Mouse (Mus musculus): Measurements from ENCODE around the gene Cyp4f16. TPM values are rescaled to one million over a fixed set of nuclear protein-coding genes. Genes with fewer than 3 reads are reported as not detected.
"Not testable (repeated sequence)": the region's sequence is repeated elsewhere in the genome, so short reads cannot be mapped to it uniquely, and the experiment has no call there.

Gene Cyp4f16
- polyA plus RNA-seq (2012; rRNA removed) = 21.6 and 37.0 TPM in 2 replicates

DNA sequence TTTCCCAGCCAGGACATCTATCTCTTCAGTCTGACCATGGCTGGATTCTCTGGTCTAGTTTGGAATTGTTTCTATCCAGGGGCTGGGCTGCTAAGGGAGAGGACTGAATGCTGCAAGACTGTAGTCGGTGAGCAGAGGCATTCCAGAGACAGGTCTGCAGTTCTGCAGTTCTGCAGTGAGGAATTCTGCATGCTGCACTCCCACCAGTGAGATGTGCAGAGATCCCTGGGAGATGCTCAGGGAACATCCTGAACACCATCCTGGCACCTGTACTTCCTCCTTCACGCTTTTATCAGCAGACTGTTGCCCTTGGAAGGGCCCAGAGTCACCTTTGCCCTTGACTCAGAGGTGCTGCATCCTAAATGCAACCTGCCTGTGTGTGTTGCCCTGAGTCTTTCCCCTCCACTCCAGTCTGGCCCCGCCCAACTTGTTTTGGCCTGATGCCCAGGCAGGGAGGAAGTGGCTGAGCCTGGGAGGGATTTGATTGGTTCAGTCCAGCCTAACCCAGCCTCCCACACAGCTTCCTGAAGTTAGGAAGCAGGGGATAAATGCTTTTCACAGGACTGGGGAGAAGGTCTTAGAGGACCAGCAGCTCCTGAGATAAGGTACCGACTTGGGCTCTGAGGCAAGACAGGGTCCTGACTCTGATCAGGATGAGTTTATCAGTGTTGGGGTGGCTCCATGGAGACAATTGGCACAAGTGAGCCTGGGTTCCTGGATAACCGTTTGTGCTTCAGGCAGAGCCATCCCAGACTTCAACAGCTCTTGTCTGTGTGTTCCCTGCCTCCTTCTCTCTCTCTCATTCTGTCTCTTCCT lies at the start of gene Cyp4f16:
Gene Cyp4f16, plus strand, starts transcription at position 508 of the 816 bp plus-strand sequence.
- peak; percentile 93 for DNase-seq (ENCODE audit: low read depth)

DNA sequence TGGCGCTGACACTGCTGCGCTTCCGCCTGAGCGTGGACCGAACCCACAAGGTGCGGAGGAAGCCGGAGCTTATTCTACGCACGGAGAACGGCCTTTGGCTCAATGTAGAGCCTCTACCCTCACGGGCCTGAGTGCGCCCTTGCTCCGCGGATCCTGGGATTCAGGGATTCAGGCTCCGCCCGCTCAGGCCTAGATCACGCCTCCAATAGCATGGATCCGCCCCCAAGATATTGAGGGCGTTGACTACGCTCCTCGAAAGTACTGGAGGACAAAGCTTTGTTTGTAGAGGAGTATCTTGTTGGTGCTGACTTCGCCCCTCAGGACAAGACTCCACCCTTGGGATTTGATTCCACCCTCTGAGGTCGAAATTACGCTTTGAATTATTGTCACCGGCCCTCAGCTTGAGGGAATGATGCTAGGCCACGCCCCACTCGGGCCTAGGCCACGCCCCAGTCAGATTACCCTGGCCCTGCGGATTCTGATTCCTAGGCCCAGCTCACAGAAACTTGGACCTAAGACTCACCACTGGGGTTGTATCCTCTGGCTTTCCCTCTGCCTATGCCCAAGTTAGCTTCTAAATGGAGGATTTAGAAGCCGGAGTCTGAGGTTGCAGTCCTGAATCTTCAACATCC lies 43.9 kb upstream of the Cyp4f16 start:
- peak; percentile 61 for DNase-seq (ENCODE audit: low read depth)
- no peak for TF ChIP-seq CTCF (IDR thresholded peaks at IDR 0.05; ENCODE audit: borderline replicate concordance, extremely low read depth, insufficient read depth, insufficient read length)
- TF ChIP-seq POLR2A (IDR thresholded peaks at IDR 0.05; ENCODE audit: borderline replicate concordance, extremely low read depth, insufficient read depth, insufficient read length, poor library complexity, severe bottlenecking) = peak; percentile 9; the same call in 1 of the 2 replicates

DNA sequence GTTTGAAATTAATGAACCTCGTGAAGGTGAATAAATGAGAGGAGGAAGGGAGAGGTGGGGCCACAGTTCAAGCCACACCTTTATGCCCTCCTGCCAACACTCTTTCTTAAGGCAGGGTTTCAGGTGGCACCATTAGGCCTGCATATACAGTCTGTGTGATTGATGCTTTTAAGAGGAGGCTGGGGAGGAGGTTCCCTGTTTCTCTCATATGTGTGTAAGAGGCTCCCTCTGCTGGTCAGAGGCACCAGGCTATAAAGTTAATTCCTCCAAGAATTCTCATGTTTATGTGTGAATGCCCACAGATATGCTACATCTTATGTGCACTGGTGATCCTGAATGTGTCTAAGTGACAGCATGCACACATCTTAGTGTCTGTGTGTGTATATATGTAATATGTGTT lies 41.8 kb upstream of the Cyp4f16 start:
- TF ChIP-seq POLR2A (IDR thresholded peaks at IDR 0.05; ENCODE audit: borderline replicate concordance, extremely low read depth, insufficient read depth, insufficient read length, poor library complexity, severe bottlenecking) (no peak), CTCF (IDR thresholded peaks at IDR 0.05; ENCODE audit: borderline replicate concordance, extremely low read depth, insufficient read depth, insufficient read length) (peak; percentile 72; the same call in 1 of the 2 replicates)
- DNase-seq (ENCODE audit: low read depth) = peak; percentile 89

DNA sequence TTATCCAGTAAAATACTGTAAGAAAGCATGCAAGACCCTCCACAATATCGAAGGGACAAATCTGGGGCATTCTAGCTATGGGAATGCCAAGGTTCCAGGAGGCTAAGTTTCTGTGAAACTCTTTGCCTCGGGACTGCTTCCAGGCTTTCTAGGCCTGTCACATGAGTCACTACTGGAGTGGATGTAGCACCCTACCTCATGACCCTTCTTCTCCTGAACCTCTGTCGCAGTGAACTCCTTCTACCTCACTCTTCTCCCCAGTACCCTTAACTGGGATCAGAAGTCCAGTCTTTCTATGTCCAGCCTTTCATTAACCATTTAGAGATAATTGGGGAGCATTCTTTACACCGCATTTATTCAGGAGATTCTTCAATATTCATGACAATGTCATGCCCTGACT lies 35.8 kb upstream of the Cyp4f16 start:
- DNase-seq (ENCODE audit: low read depth) = not testable (repeated sequence)

DNA sequence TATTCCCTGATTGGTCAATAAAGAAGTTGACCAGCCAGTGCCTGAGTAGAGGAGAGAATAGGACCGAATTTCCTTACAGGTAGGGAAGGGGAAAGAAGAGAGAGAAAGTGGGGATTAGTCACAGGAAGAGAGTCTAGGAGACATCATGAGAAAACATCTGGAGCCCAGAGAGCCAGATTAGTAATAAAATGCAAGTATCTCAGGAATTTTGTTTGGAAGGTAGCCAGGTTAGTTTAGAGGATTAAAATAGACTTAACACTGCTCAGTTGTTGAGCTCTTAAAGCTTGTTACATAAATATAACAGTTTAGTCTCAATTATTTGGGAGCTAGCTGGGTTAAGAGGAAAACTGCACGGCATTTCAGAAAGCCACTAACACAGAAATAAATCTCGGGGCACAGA lies 35.3 kb upstream of the Cyp4f16 start:
- TF ChIP-seq CTCF (IDR thresholded peaks at IDR 0.05; ENCODE audit: borderline replicate concordance, extremely low read depth, insufficient read depth, insufficient read length) (no peak), POLR2A (IDR thresholded peaks at IDR 0.05; ENCODE audit: borderline replicate concordance, extremely low read depth, insufficient read depth, insufficient read length, poor library complexity, severe bottlenecking) (no peak)
- no peak for DNase-seq (ENCODE audit: low read depth)

DNA sequence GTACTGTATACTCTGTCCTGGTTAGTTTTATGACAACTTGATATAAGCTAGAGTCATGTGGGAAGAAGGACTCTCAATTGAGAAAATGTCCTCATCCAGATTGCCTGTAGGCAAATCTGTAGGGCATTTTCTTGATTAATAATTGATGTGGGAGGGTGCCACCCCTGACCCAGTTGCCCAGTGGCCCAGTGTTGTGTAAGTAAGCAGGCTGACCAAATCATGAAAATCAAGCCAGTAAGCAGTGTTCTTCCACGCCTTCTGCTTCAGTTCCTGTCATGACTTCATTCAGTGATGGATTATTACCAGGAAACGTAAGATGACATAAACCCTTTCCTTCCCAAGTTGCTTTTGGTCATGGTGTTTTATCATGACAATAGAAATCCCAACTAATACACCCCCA lies 33.2 kb upstream of the Cyp4f16 start:
- no peak for DNase-seq (ENCODE audit: low read depth)
- no peak for TF ChIP-seq POLR2A (IDR thresholded peaks at IDR 0.05; ENCODE audit: borderline replicate concordance, extremely low read depth, insufficient read depth, insufficient read length, poor library complexity, severe bottlenecking)
- TF ChIP-seq CTCF (IDR thresholded peaks at IDR 0.05; ENCODE audit: borderline replicate concordance, extremely low read depth, insufficient read depth, insufficient read length) = no peak

DNA sequence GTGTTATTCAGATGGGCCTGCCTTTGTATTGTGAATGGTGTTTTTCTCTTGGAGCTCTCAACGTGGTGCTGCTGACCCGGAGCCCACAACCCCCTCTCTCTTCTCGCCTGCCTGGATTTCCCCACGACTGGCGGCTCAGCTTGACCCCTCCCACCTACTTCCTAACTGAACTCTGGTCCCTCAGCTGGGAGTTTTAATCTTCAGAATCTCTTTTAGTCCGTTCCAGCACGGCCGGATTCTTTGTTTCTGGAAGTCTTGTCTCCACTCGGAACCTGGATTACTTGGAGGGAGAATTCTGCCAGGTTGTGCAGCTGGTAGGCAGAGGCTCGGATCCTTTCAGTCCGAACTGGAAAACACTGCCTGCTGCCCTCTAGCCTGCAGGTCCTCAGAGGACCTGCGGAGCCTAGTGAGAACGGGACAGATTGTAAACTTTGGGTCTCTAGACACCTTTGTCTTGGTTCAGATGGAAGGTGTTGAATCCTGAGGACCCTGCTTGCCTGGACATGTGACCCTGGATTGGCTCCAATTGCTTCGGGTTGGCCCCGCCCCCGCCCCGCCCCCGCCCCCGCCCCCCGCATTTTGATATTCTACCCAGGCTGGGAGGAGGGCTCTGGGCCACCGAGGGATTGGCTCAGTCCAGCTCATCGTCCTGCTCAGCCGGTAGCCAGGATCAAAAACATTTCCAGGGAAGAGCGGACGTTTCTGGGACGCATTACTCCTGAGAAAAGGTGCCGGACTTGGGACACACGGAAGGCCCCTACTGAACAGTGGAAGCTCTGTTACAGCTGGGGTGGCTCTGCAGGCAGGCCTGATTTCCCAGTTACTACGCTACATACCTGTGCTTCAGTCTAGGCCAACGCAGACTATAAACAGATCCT lies 30.3 kb upstream of the Cyp4f16 start, which contains the start of gene Cyp4f17:
Gene Cyp4f17, plus strand, starts transcription at position 200 of the 878 bp plus-strand sequence.
- TF ChIP-seq CTCF (IDR thresholded peaks at IDR 0.05; ENCODE audit: borderline replicate concordance, extremely low read depth, insufficient read depth, insufficient read length) = no peak
- TF ChIP-seq POLR2A (IDR thresholded peaks at IDR 0.05; ENCODE audit: borderline replicate concordance, extremely low read depth, insufficient read depth, insufficient read length, poor library complexity, severe bottlenecking) = peak; percentile 31; the same call in 1 of the 2 replicates
- DNase-seq (ENCODE audit: low read depth) = peak; percentile 80

DNA sequence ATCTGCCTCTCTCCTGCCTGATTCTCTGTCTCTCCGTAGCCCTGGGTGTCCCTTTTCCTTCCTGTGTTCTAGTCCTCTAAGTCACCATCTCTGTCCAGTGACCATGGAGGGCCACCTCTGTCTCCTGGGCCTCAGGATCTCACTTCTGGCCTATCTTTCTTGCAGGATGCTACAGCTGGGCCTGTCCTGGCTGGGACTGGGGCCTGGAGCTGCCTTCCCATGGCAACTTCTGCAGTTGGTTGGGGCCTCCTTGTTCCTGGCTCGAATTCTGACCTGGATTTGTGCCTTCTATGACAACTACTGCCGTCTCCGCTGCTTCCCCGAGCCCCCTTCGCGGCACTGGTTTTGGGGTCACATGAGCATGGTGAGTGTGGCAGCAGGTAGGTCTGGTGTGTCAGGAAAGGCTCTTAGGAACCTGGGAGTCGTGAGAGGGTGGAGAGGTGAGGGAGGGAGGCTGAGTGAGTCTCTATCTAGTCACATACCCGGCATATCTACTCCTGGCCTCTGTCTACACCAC lies 29.6 kb upstream of the Cyp4f16 start:
- TF ChIP-seq CTCF (IDR thresholded peaks at IDR 0.05; ENCODE audit: borderline replicate concordance, extremely low read depth, insufficient read depth, insufficient read length) = no peak
- no peak for TF ChIP-seq POLR2A (IDR thresholded peaks at IDR 0.05; ENCODE audit: borderline replicate concordance, extremely low read depth, insufficient read depth, insufficient read length, poor library complexity, severe bottlenecking)
- no peak for DNase-seq (ENCODE audit: low read depth)

DNA sequence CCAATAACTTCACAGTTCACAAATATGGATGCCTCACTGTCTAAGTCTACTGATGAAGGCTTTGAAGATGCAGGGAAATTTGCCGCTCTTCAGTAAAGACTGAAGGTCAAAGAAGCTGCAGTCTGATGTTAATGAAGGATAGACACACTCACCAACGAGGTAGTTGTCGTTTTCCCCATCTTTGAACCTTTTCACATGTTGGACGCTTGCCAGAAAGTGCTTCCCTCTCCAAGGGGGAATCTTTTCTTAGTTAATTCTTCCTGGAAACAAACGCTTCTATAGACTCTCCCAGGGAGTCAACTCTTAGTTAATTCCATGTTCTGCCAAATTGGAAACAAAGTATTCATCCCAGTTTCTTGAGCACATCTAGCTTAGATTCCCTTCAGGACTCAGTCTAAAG lies 20.2 kb upstream of the Cyp4f16 start:
- no peak for DNase-seq (ENCODE audit: low read depth)

DNA sequence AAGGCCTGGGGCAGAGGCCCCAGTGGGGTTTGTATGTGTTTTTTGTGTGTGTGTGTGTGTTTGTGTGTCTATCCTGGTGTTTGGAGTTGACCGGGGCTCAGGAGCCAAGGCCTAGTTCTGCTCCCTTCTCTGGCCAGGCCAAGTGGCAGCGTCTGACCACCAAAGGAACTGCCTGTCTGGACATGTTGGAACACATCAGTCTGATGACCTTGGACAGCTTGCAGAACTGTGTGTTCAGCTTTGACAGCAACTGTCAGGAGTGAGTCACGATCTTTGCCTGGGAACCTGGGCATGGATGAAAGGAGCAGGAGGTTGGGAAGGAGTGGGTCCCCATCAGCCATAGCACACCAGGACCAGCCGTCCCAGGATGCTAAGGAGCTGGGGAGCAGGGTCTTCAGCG lies 14.4 kb upstream of the Cyp4f16 start:
- TF ChIP-seq CTCF (IDR thresholded peaks at IDR 0.05; ENCODE audit: borderline replicate concordance, extremely low read depth, insufficient read depth, insufficient read length) (no peak), POLR2A (IDR thresholded peaks at IDR 0.05; ENCODE audit: borderline replicate concordance, extremely low read depth, insufficient read depth, insufficient read length, poor library complexity, severe bottlenecking) (no peak)
- DNase-seq (ENCODE audit: low read depth) = no peak

More for the DNA sequence above, 20.2 kb upstream of the Cyp4f16 start:
- TF ChIP-seq POLR2A (IDR thresholded peaks at IDR 0.05; ENCODE audit: borderline replicate concordance, extremely low read depth, insufficient read depth, insufficient read length, poor library complexity, severe bottlenecking) (no peak), CTCF (IDR thresholded peaks at IDR 0.05; ENCODE audit: borderline replicate concordance, extremely low read depth, insufficient read depth, insufficient read length) (no peak)

DNA sequence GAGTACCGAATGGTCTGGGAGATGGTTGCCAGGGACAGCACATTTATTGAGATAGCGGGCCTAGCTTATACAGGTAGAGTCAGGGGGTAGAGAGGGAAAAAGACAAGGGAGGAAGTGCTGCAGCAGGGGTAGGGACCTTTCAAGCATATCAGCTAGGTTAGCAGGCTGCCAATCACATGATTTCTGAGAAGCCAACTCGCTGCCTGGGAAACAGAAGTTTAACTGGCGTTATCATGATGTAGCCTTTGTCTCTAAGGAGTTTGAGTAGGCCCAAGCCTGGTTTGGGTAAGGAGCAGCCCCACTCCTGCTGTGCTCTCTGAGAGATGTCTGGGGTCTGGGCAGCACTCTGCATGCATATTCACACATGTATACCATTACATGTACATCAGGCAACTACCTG lies 14.0 kb upstream of the Cyp4f16 start:
- TF ChIP-seq POLR2A (IDR thresholded peaks at IDR 0.05; ENCODE audit: borderline replicate concordance, extremely low read depth, insufficient read depth, insufficient read length, poor library complexity, severe bottlenecking) = no peak
- TF ChIP-seq CTCF (IDR thresholded peaks at IDR 0.05; ENCODE audit: borderline replicate concordance, extremely low read depth, insufficient read depth, insufficient read length) = no peak
- DNase-seq (ENCODE audit: low read depth) = no peak
